Mouse (Mus musculus) left cerebral cortex, adult 18-20 months (tissue): ENCODE results near the gene Rbmxl2. TPM values are rescaled to one million over a fixed set of nuclear protein-coding genes. Genes with fewer than 3 reads are reported as not detected.
A peak's percentile ranks its signal among the peaks of the same experiment; 100 is the strongest.

Source experiments
- DNase-seq, 2 experiments: peaks; one replicate each; pipeline ENCODE4 v3.0.0; 2021 to 2022; ENCODE audit warnings: low spot score in 2 of 2, mixed read lengths in 1 of 2
- long read RNA-seq, 2 experiments: library from polyadenylated mRNA; stranded (forward); transcript quantifications; one replicate each; pipeline ENCODE4 v2.0.0; 2021
- total RNA-seq, 2 experiments: library from RNA; stranded (reverse); gene quantifications; 2 replicates each; pipeline ENCODE4 v1.2.3; 2021

Rbmxl2 gene
- total RNA-seq, result not detected
- long read RNA-seq, experiment 1, result 0 reads
- long read RNA-seq, experiment 2, result 0 reads

DNA sequence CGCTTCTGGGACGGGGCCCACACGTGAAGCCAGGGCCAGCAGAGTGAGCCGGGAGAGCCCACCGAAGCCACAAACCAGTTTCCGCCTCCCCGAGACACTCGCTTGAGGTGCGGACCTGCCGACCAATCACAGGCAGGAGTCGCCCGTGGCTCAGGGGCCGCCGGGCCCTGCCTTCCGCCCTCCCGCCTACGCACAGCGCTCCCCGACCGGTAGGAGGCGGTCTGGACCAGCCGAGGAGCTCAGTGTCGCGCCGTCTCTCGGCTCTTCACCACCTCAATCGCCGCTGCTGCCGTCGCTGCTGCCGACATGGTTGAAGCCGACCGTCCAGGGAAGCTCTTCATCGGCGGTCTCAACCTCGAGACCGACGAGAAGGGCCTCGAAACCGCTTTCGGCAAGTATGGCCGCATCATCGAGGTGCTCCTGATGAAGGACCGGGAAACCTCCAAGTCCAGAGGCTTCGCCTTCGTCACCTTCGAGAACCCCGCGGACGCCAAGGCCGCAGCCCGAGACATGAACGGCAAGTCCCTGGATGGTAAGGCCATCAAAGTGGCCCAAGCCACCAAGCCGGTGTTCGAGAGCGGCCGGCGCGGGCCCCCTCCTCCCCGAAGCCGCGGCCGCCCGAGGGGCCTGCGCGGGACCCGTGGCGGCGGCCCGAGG lies at the start of gene Rbmxl2:
Gene Rbmxl2, plus strand, starts transcription at position 242 of the 657 bp plus-strand sequence.
- no peak for DNase-seq

GRCm38 (mm10) chr7:107166690-107167089 lies 42.6 kb upstream of the Rbmxl2 start, which contains the start of gene Nlrp14:
Gene Nlrp14 (plus strand): TSS chr7:107166990.
- DNase-seq, result no peak

DNA sequence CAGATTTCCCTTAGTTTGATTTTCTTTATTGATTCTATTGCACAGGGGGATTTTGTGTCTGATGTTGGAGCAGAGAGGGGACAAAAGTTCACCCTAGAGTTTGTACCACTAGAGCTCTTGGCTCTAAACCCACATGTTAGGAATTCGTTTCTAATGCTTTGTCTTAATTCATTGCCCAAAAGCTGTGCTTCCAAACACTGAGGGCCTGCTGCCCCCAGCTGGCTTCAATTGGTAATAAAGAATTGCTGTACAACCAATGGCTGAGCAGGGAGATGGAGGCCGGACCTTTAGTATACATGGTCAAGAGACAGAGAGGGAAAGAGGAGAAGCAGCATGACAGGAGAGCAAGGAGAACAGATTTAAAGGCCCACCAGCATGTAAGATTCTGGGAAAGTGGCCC lies 28.8 kb upstream of the Rbmxl2 start:
- DNase-seq, result no peak

- DNase-seq, result no peak
These were observed 7.4 kb upstream of the Rbmxl2 start for GRCm38 (mm10) chr7:107201817-107202216.

DNA sequence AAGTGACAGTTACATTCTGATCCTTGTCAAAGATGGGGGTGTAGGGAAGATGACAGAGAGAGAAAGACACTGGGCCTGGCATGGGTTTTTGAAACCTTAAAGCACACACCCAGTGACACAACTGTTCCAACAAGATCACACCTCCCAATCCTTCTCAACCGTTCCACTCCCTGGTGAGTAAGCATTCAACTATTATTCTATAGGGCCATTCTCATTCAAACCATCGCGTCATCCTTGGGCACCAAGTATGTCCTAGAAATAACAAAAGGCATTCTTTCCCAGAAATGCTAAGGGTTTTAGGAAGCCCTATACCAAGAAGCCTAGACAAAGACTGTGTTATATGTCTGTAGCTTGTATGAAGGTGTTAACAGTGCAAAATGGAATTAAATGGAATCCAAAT lies 1.4 kb upstream of the Rbmxl2 start:
- no peak for DNase-seq

GRCm38 (mm10) chr7:107210126-107210576 lies 906 bp downstream of the Rbmxl2 start:
- no peak for DNase-seq

- peak; percentile 3 to 7 for DNase-seq
These were observed 6.5 kb downstream of the Rbmxl2 start for GRCm38 (mm10) chr7:107215723-107216122.

GRCm38 (mm10) chr7:107216845-107217244 lies 7.6 kb downstream of the Rbmxl2 start:
- no peak for DNase-seq

DNA sequence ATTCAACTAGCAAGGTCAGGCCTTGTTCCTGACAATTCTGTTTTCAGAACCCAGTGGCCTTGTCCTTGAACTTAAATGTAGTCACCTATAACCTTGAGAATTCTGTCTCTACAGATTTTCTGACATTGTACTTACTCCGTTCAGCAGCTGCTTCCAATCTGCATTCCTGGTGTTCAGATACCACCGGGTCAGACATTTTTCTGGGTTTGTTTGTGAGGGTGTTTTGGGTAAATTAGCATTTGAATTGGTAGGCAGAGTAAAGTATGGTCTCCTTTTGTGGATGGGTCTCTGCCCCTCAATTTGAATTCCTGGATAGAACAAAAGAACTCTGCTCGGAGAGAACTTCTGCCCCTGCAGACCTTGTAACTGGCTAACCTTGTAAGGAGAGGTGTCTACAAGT lies 27.6 kb downstream of the Rbmxl2 start:
- no peak for DNase-seq

GRCm38 (mm10) chr7:107237498-107237897 lies 28.3 kb downstream of the Rbmxl2 start:
- DNase-seq, result no peak

DNA sequence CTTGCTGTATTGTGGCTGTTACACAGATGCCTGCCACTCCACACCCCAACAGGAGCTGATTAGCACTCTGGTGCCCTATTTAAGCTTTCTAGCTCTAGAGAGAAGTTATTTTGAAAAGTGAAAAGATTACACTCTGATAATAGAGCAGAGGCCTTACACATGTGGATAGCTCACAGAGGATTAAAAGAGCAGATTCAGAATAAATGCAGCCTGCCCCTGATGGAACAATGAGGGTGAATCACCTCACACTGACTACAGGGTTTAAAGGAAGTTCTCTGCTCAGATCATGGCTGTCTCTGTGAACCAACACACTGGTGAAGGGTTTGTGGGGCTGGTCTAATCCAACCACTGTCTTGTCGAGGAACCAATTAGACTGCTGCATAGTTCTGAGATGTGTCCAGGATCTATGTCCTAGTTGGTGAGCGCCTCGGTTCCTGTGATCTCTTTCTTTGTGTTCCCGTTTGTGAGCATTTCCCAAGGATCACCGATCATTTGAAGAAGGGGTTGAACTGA lies 32.2 kb downstream of the Rbmxl2 start:
- no peak for DNase-seq

- DNase-seq, result no peak
These were observed 41.2 kb downstream of the Rbmxl2 start for GRCm38 (mm10) chr7:107250211-107250985.

DNA sequence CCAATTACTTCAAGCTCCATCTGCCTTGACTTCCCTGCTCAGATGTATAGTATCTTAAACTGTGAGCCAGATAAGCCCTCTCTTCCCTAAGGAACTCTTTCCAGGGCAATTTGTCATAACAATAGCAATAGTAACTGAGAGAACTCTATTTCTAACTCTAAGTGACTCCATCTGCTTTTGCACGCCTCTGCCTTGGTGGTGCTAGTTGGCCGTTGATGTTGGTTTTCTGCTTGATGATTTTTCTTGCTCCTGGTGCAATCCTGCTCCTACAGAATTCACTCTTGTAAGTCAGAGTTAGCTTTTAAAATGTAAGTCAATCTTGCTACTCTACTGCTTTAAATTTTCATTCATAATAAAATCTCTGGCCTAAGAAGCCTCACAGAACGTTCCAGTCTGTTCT lies 44.1 kb downstream of the Rbmxl2 start:
- peak; percentile 5 to 25 for DNase-seq

- DNase-seq, result no peak
These were observed 50.7 kb downstream of the Rbmxl2 start for GRCm38 (mm10) chr7:107259936-107260335.

Other genes with a start within 250 kb of the Rbmxl2 start
- gene Olfr6, start 245.5 kb upstream of the Rbmxl2 start, total RNA-seq, result not detected
- gene Olfr711, start 234.0 kb upstream of the Rbmxl2 start, total RNA-seq, result not detected
- not detected for gene Olfr2, start 203.4 kb upstream of the Rbmxl2 start, total RNA-seq
- not detected for gene Olfr713, start 178.3 kb upstream of the Rbmxl2 start, total RNA-seq
- gene Olfr714, start 138.5 kb upstream of the Rbmxl2 start, total RNA-seq, result not detected
- not detected for gene Olfr17, start 116.2 kb upstream of the Rbmxl2 start, total RNA-seq
- gene Olfr715b, start 99.1 kb upstream of the Rbmxl2 start, total RNA-seq, result not detected
- not detected for gene Olfr715, start 78.4 kb upstream of the Rbmxl2 start, total RNA-seq
- not detected for gene Olfr716, start 71.1 kb upstream of the Rbmxl2 start, total RNA-seq
- not detected for gene Nlrp14, start 42.5 kb upstream of the Rbmxl2 start, total RNA-seq
- 10 to 100 TPM in 1 of 2 experiments, 1 to 10 TPM in 1; 9.6 to 11.3 TPM for gene Syt9, start 161.3 kb downstream of the Rbmxl2 start, total RNA-seq